Mouse (Mus musculus): ENCODE data around the gene Pitpnc1. TPM values are rescaled to one million over a fixed set of nuclear protein-coding genes. Genes with fewer than 3 reads are reported as not detected.
A peak's percentile ranks its signal among the peaks of the same experiment; 100 is the strongest.

The Pitpnc1 gene
- total RNA-seq, 2 experiments from 2014 or later, result 59.4 to 114 TPM

GRCm38 (mm10) chr11:107365938-107366712 lies 104.4 kb downstream of the Pitpnc1 start:
- peak overlapping the region; percentile 43 for H3K4me3 ChIP-seq
- no peak for TF ChIP-seq CTCF (IDR thresholded peaks at IDR 0.05)
- no peak for DNase-seq
- peak overlapping the region; percentile 62 for H3K27ac ChIP-seq
- intact Hi-C loops (cut with DNase I), result no loop called here

DNA sequence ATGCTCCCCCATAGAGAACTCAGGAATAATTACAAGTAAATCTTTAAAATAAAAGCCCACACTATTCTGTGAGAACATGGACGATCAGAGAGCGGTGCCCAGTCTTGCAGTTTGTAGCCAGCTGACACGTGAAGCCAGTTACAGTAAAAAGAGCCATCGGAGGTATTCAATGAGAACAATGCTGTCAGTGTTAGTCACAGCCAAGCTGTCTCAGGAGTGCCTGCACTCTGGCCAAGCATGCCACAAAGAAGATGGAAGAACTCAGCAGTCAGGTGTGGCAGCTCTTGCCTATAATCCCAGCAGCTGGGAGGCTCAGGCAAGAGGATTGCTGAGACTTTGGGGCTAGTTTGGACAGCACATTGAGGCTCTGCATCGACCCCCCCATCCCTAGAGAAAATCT lies 111.8 kb downstream of the Pitpnc1 start:
- no peak for TF ChIP-seq CTCF (IDR thresholded peaks at IDR 0.05)
- peak overlapping the region; percentile 31; the same call in 1 of the 2 replicates for H3K27ac ChIP-seq
- DNase-seq, result no peak
- intact Hi-C loops (cut with DNase I), result no loop called here
- H3K4me3 ChIP-seq, result no peak overlapping the region

DNA sequence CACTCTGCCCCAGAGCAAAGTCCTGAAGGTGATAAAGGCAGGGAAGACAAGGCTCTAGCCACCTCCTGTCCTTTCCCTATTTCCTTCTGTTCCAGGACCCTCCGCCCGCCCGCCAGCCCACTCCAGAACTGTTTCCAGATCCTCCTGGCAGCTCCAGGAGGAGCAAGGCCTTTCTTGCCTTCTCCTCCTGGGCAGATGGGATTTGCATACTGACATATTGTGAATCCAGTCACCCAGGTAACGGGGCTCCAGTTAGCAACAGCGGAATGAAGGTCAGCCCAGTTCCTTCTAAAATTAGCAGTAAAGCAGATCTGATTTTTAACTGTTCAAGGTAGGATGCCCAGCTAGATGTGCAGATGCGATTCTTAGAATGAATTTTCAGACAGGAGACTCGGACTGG lies 114.3 kb downstream of the Pitpnc1 start:
- Histone ChIP-seq H3K27ac (peak overlapping the region; percentile 77), H3K4me3 (no peak overlapping the region)
- DNase-seq, result no peak
- intact Hi-C loops (cut with DNase I), result no loop called here
- TF ChIP-seq CTCF (IDR thresholded peaks at IDR 0.05), result no peak

GRCm38 (mm10) chr11:107355526-107355925 lies 115.0 kb downstream of the Pitpnc1 start:
- H3K27ac ChIP-seq, result peak overlapping the region; percentile 77
- no peak overlapping the region for H3K4me3 ChIP-seq
- DNase-seq, result no peak
- intact Hi-C loops (cut with DNase I), result no loop called here
- no peak; the same call in 1 of the 2 replicates for TF ChIP-seq CTCF (IDR thresholded peaks at IDR 0.05)

GRCm38 (mm10) chr11:107354499-107355143 lies 115.9 kb downstream of the Pitpnc1 start:
- no peak for DNase-seq
- H3K4me3 ChIP-seq, result no peak overlapping the region
- intact Hi-C loops (cut with DNase I), result no loop called here
- TF ChIP-seq CTCF (IDR thresholded peaks at IDR 0.05), result no peak
- H3K27ac ChIP-seq, result peak overlapping the region; percentile 77

DNA sequence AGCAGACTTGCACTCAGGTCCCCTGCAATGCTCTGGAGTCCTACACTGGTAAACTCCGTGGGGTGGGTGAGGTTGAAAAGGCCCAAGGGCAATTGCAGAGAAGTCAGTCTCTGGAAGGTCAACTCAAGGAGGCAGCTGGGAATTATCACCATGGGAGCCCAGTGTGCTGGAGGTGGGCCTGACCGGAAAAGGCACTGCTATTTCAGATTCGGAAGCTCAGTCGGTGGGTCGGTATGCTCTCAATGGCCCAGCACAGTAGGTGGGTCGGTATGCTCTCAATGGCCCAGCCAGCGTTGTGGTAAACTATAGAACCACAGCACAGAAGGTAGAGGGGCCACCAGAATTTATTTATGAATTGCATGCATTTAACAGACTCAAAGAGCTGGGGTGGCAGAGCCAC lies 117.9 kb downstream of the Pitpnc1 start:
- Histone ChIP-seq H3K4me3 (no peak overlapping the region), H3K27ac (no peak overlapping the region)
- DNase-seq, result no peak
- no peak for TF ChIP-seq CTCF (IDR thresholded peaks at IDR 0.05)
- intact Hi-C loops (cut with DNase I), result no loop called here

DNA sequence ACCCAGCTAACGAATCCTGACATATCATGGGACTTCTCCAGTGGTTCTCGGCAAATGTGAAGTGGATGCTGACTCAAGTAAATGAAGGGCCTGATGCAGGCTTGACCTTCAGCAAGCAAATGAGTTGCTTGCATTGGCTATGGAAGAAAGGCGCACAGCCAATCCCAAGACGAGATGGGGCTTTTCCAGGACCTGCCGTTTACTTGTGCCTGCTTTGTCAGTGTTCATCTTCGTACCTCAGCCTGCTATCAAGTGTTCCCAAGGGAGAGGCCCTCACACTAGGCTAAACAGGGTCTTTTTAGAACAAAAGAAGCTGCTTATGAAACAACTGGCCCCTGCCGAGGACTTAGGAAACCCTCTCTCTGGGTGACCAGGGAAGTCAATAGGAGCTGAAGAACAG lies 120.7 kb downstream of the Pitpnc1 start:
- intact Hi-C loops (cut with DNase I), result no loop called here
- H3K27ac ChIP-seq, result no peak overlapping the region
- no peak for DNase-seq
- H3K4me3 ChIP-seq, result no peak overlapping the region
- no peak for TF ChIP-seq CTCF (IDR thresholded peaks at IDR 0.05)

DNA sequence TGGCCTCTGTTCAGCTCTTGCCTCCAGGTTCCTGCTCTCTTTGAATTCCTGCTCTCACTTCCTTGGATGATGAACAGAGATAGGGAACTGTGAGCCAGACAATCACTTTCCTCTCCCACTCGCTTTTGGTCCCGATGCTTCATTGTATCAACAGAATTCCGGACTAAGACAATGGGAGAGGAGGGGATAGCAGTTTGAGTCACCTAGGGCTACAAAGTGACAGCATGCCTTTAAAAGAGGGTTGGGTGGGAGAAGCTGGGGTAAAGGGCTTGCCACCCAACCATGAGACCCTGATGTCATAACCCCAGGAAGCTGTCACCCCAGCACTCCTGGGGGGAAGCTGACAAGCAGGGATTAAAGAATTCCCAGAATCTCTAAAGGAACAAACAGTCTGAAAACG lies 127.5 kb downstream of the Pitpnc1 start:
- Histone ChIP-seq H3K4me3 (no peak overlapping the region), H3K27ac (peak overlapping the region; percentile 94)
- intact Hi-C loops (cut with DNase I), result no loop called here
- no peak for TF ChIP-seq CTCF (IDR thresholded peaks at IDR 0.05)
- DNase-seq, result no peak

DNA sequence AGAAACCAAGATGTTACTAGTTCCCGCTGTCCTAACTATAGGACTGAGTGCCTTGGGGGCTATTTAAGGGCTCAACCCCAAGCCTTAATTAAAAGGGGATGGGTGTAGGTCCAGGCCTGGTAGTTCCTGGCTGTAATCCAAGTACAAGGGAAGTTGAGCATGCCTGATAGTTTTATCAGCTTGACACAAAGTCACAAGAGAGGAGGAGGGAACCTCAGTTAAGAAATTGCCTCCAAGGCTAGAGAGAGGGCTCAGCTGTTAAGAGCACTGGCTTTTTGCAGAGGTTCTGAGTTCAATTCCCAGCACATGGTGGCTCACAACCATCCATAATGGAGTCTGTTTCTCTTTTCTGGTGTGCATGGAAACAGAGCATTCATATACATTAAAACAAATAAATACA lies 128.1 kb downstream of the Pitpnc1 start:
- H3K27ac ChIP-seq, result peak overlapping the region; percentile 94
- intact Hi-C loops (cut with DNase I), result no loop called here
- no peak for DNase-seq
- TF ChIP-seq CTCF (IDR thresholded peaks at IDR 0.05), result no peak
- H3K4me3 ChIP-seq, result no peak overlapping the region

DNA sequence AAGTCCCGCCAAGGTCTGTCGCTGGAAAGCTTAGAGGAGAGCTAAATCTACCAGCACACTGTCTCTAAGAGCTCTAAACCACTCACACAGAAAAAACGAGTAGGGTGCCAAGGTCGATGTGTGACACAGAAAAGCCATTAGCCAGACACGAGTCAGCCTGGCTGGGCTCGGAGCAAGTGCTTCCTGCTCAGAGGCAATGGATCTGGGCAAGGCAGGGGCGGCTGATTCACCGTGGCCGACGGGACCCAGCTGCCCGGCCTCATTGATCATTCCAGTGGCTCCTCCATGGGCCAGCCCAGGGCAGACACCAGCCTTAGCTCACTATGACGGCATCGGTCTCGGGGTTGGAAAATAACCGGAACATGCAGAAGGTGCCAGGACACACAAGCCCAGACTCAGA lies 129.2 kb downstream of the Pitpnc1 start:
- TF ChIP-seq CTCF (IDR thresholded peaks at IDR 0.05), result no peak
- DNase-seq, result peak; percentile 80
- Histone ChIP-seq H3K27ac (peak overlapping the region; percentile 94), H3K4me3 (peak overlapping the region; percentile 59)
- intact Hi-C loops (cut with DNase I), result loop anchor here (2.0 kb wide), 1 partner anchor 34 kb away; no protein-coding TSS in a partner anchor

DNA sequence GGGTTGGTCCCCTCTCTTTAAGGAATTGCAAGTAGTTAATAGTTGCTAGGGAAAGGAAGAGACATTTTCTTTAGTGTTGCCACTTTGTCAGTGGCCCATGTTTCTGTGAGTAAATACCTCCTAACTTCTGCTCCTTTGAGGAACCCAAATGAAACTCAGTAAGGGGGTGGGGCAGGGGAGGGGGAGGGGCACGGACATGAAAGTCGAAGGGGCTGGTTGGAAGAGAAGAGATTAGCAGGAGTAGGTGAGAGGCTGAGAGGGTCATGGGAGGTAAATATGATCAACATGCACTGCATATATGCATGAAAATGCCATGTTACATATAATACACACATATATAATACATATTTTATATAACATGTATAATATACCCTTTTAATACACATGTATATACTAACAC lies 129.7 kb downstream of the Pitpnc1 start:
- Histone ChIP-seq H3K4me3 (peak overlapping the region; percentile 26), H3K27ac (peak overlapping the region; percentile 94)
- no peak for DNase-seq
- intact Hi-C loops (cut with DNase I), result loop anchor here (2.0 kb wide), 1 partner anchor 34 kb away; no protein-coding TSS in a partner anchor
- TF ChIP-seq CTCF (IDR thresholded peaks at IDR 0.05), result no peak

DNA sequence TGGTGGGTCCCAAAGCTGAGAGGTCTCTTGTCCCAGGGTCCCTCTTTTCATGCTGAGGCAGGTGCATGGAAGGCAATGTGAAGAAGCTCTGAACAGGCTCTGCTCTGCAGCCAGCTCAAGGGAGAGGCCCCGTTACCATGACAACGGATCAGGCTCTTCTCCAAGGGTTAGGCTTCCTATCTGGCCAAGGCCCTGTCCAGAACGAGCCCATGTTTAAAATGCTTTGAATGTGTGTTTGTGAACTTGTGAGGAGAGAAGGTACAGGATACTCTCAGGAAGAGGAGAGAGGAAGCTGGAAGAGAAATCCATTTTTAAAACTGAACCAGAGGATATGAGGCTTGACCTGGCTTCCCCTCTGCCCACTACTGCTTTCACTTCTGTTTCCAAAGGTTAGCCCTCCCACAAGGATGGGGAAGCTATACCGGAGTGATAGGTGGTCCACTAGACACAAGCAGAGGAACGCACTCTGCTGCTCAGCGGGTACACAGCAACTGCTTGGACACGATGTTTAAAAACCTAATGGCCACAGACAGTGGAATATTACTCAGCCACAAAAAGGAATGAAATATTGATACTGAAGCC lies 131.2 kb downstream of the Pitpnc1 start:
- peak overlapping the region; percentile 38 for H3K4me3 ChIP-seq
- DNase-seq, result peak; percentile 54
- TF ChIP-seq CTCF (IDR thresholded peaks at IDR 0.05), result no peak
- intact Hi-C loops (cut with DNase I), result no loop called here
- peak overlapping the region; percentile 94 for H3K27ac ChIP-seq

Measured in gastrocnemius, adult 2 months (tissue).